Mouse (Mus musculus): Measurements from ENCODE around the gene Cachd1. TPM values are rescaled to one million over a fixed set of nuclear protein-coding genes. Genes with fewer than 3 reads are reported as not detected.
A peak's percentile ranks its signal among the peaks of the same experiment; 100 is the strongest.

Cachd1 gene
- total RNA-seq (2021): 1 to 10 TPM; 3.7 to 3.8 TPM

DNA sequence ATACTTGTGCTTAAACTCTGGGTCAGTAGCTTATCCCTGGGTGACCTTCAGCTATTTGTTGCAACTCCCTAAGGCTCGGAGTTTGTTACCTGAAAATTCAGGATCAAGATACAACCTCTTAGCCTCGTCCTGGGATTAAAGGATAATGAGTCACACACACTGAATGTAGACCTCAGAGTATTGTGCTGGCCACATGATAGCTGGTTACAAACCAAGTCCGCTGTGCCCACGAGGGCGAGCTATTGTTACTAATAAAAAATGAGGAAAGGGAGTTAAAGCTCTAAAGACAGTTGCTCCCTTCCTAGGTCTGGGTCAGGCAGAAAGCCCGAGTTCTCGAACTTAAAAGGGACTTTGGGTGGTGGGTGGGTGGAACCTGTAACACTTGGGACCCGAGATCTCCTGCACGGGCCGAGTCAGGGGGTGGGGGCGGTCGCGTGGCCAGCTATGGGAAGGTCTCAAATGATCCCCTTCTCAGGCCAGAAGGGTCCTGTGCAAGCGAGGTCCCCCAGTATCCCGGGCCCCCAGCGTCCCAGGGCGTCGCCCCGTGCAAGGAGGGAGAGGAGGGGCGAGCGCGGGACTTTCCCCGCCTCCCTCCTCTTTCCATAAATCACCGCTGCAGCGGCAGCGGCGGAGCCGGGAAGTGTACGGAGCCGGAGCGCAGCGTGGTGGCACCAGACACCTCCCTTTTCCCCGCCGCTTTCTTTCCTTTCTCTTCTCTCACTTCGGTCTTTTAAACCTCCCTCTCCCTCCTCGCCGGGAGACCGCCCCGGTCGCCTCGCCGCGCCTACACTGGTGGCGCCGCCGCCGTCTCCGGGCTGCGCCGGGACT, at the start of gene Cachd1:
TSS of gene Cachd1 (plus strand) at position 633 of the 828 bp plus-strand sequence.
- peak; percentile 64 for DNase-seq (ENCODE audit: low spot score)
- intact Hi-C loops (cut with DNase I): loop anchor here (5.0 kb wide), 2 partner anchors 36 to 211 kb away; no protein-coding TSS in a partner anchor

DNA sequence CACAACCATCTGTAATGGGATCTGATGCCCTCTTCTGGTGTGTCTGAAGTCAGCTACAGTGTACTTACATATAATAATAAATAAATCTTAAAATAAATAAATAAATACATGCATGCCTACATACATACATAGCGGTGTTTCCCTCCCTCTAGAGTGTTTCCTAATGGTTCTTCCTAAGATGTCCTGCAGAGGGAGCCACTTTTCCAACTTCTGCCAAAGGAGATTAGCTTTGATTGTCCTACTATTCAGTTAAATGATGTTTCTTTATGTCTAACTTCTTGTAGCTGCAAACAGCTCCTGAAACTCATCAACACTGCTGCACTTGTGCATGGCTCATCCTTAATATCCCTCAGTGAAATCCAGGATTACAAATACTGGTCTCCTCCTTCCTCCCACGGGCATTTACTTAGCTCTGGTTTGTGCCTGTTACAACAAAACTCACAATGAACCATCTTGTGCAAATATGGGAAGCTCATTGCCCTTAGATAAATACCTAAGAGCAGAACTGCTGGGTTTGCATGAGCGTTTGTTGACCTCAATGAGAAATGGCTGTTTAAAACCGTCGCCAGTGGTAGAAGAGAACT, 47.5 kb upstream of the Cachd1 start:
- no peak for DNase-seq (ENCODE audit: low spot score)
- intact Hi-C loops (cut with DNase I): loop anchor here (2.0 kb wide), 1 partner anchor 260 kb away; no protein-coding TSS in a partner anchor

DNA sequence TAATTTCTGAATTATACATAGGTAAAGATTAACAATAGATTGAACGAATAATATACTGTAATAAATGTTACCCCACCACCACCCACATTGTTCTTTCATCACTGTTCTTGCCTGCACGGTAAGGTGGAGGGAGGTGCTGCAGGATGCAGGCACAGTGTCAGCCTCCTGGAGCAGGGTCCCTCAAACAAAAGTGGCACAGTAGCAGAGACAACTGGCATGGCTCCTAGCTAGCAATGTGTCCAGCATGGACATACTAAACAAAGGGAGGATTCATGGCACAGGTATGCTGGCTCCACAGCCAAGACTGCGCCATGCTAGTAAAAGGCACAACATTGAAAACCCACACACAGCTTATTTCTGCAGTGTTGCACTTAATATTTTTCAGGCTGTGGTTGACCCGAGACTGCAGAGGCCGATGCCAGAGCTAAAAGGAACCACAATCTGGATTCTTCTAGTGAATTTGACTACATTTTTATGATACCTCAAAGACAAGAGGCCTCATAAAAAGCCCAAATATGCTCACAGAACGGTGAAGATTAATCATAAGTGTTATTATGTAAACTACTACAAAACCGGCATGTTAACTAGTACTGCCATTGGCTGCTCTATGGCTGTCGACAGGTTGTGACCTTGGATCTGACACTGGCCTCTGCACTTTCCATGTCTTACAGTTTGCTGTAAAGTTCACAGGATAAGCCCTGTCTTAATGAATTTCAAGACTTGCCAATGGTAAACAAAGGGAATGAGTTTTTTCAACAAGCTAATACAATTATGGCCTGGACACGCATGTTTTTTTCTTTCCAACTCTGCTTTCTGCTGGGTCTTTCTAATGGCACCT, 41.2 kb upstream of the Cachd1 start:
- DNase-seq (ENCODE audit: low spot score): no peak
- intact Hi-C loops (cut with DNase I): no loop called here

DNA sequence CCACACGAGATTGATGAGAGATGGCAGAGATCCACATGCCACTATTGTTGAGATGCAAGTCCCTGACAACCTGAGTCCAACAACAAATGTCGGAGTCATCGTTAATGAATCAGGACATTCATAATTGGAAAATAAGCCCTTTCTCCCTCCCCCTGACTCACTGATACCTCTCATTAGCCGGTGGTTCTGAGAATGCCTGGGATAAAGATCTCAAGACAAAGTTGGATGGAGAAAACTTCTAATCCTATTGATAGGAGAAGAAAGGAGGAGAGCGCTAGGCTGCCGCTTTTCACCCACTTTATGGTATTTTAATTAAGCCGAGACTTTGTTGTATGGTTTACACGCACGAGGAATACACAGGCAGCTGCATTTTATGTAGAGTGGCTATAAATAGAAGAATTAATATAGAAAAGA, 40.5 kb upstream of the Cachd1 start:
- no peak for DNase-seq (ENCODE audit: low spot score)
- intact Hi-C loops (cut with DNase I): no loop called here

DNA sequence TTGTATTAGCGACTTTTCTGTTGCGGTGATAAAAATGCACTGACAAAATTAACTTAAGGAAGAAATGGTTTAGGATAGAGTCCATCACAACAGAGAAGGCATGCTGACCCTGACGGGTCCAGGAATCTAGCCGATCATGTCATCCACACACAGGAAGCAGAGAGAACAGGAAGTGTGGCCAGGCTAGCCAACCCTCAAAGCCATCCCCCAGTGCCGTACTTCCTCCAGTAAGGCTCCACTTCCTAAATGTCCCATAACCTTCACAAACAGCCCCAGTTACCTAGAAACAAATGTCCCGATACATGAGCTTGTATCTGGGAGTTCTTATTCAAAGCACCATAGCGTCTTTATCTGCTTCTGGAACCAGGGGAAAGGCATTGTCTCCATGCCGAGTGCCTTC, 32.9 kb upstream of the Cachd1 start:
- no peak for DNase-seq (ENCODE audit: low spot score)
- intact Hi-C loops (cut with DNase I): no loop called here

DNA sequence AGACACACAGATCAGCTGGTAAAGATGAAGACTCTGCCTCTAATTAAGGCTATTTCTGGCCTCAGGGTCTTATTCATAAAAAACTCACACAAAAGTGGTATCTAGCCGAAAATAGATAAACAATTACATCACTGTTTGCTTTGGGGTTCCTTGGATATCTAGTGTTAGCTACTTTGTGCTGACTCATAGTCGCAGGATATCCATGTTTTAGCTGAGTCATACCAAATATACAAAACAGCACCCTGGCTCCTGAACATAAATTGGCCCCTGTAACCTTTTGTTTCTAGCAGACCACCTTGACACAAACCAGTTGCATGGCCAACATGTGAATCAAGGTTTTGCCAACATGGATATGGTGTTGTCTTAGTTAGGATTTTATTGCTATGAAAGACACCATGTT, 24.2 kb upstream of the Cachd1 start:
- intact Hi-C loops (cut with DNase I): no loop called here
- DNase-seq (ENCODE audit: low spot score): no peak

DNA sequence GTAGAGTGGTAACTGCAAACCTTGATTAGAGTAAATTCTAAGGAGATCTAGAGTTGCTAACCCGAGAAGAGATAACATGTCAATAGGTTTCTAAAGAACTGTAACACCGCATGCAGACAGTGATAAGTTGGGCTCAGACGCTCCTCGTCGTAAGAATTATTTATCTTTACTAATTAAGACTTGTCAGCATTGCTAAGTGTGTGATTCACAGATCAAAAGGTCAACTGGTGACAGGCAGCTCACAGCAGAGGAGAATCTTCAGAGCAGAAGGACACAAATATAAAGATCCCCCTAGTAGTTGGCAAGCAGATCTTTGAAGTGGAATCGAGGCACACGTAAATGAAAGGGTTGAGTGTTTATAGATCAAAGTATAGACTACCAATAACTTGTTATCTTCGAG, 20.8 kb upstream of the Cachd1 start:
- intact Hi-C loops (cut with DNase I): no loop called here

DNA sequence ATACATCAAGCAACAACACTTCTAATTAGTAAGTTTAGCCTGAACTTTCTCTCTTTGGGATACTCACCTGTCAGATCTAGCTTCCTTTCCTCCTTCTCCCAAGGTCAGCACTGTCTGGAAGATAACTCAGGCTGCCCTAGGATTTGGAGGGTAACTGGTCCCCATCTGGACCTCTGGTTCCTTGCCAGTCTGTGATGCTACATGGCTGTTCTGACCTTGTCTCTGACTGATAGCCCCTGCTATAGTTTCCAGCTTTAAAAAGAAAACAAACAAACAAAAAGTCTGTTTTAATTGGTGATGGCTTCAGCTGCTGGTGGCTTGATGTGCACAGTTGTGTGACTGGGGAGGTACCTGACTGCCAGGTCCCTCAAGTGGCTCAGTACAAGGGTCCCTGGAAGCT, 20.0 kb upstream of the Cachd1 start:
- intact Hi-C loops (cut with DNase I): no loop called here
- DNase-seq (ENCODE audit: low spot score): no peak

More for the DNA sequence above, 20.8 kb upstream of the Cachd1 start:
- no peak for DNase-seq (ENCODE audit: low spot score)

DNA sequence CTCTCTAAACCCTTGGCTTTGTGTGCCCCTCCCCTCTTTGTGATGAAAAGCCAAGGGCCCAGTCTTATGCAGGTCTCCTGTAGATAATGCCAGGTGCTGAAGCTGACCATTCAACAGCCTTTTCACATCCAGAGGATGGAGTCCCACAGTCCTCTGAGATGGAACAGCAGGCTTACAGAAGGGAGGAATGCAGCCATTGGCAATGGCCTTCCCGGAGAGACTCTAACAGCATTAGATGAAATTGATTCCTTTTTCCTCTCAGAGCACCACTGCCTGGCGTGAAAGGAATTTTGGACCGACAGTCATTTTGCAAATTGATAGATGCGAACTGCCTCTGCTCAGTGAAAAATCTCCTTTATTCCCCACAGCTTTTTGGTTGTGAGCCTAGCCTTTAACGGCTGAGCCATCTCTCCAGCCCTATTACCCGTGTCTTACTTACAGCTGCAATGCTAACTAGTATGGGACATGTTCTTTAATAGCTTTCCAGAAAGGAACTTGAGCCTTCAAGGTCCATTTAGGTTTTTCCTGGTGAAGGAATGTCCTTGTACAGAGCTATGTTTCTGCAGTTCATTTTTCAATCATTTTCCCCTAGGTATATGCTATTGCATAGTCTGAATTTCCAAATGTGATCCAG, 18.1 kb upstream of the Cachd1 start:
- intact Hi-C loops (cut with DNase I): no loop called here
- no peak for DNase-seq (ENCODE audit: low spot score)

DNA sequence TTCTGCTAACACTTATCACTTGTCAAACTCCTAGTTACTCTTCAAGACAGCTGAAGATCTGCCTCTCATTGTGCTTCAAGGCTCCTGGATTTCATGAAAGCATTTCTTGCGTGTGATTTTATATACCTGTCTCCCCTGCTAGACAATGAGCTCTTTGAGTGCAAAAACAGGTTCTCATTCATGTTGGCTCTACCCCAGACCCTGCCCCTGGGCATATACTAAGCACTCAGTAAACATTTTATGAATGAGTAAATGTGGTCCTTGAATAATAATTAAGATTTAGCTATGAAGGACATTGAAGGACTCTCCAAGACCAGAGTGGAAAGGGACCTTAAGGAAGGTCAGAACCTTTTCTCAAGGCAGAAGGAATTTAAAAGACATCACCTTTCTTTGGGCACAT, 16.9 kb upstream of the Cachd1 start:
- no peak for DNase-seq (ENCODE audit: low spot score)
- intact Hi-C loops (cut with DNase I): no loop called here

DNA sequence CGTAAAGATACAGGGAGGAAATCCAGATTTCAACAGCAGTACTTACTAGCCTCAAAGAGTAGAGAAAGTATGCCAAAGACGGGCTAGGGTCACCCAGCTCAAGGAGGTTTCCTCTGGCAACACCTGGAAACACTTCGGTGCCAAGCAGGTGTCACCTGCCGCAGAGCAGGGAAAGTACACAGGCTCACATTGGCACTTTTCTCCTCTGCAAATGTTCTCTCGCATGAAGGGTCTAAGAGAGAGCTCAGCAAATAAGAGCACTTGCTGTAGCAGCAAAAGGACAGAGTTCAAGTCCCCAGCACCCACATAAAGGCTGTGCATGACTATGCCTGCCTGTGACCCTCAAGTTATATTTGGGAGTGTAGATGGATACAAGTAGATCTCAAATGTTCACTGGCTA, 16.1 kb upstream of the Cachd1 start:
- intact Hi-C loops (cut with DNase I): no loop called here
- DNase-seq (ENCODE audit: low spot score): no peak

DNA sequence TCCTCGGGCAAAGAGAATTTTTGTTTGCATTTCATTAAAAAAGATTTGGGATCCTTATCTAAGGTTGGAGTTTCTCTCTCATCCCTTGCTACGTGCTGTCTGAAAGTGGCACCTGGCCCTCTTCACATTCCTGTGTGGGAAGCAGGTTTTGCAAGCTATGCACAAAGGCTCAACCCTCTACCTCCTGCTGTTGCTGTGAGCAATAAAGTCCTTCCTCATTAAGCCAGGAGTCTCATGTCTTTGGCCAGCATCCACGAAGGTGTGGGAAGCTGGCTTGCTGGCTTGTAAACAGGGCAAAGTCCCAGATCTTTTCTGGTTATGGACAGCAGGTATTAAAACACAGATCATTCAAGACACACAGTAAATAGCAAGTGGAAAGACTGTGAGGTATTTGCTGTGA, 7.9 kb upstream of the Cachd1 start:
- no peak for DNase-seq (ENCODE audit: low spot score)
- intact Hi-C loops (cut with DNase I): no loop called here

DNA sequence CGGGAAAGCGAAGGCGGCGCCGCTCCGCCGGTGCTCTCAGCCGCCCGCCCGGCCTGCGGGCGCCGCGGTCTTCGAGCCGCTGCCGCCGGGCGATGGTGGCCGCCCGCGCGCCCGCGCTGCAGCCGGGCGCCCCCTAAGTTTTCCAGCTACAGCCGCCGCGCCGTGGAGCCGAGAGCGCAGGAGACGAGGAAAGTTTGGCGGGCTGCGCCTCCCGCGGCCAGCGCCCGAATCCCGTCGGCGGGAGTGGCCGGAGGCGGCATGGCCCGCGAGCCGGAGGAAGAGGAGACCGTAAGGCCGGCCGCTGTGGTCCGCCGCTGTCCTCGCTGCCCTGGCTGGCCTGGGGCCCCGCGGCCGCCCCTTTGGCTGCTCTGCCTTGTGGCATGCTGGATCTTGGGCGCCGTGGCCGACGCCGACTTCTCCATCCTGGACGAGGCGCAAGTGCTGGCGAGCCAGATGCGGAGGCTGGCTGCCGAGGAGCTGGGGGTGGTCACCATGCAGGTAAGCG, 448 bp downstream of the Cachd1 start:
- DNase-seq (ENCODE audit: low spot score): peak; percentile 10
- intact Hi-C loops (cut with DNase I): loop anchor here (5.0 kb wide), 2 partner anchors 35 to 210 kb away; no protein-coding TSS in a partner anchor

DNA sequence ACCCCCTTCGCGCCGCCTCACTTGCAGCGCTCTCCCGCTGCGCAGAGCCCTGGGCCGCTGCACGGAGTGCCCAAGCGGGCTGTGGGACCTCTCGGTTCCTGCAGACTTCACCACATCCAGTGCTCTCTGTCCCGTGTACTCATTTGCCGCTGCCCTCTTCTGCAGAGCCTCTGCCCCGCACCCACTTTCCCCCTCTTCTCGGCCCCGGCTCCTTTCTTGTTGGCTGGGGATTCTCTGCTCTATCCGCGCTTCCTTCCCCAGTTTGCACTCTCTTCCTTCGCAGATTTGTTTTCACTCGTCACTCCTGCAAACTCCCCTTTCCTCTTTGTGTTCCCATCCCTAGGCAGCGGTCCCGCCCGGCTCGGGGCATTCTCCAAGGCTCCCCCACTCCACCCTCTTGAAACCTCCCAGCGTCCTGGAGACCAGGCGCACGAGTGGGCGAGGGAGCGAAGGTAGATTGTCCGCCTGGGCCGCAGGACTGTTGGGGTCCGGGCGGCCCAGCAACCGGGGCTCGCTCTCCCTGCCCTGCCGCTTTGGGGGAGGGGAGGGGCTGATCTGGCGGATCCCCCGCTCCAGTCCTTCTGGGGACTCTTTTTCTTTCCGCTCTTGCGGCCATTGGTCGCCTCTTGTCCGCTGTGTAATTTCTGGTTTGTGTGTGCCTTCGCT, 1.0 kb downstream of the Cachd1 start:
- peak; percentile 2 for DNase-seq (ENCODE audit: low spot score)
- intact Hi-C loops (cut with DNase I): loop anchor here (5.0 kb wide), 2 partner anchors 35 to 210 kb away; no protein-coding TSS in a partner anchor

DNA sequence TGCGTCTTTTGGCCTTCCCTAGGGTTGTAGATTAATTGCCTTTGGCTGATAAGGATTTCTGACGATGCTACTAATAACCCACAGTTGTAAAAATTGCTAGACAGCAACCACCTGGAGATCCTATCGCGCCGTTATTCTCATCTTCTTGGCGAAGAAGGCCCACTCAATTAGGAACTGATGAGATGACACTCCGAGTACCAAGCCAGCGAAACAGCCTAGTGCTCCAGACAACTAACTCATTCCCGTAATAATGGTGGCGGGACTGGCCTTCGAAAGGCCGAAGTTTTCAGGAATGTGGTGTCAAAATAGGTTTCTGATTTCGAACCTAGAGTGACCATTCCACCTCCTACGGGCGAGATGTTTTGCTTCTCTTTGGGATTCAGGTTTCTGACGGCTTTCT, 1.6 kb downstream of the Cachd1 start:
- intact Hi-C loops (cut with DNase I): loop anchor here (5.0 kb wide), 2 partner anchors 34 to 209 kb away; no protein-coding TSS in a partner anchor
- DNase-seq (ENCODE audit: low spot score): no peak

DNA sequence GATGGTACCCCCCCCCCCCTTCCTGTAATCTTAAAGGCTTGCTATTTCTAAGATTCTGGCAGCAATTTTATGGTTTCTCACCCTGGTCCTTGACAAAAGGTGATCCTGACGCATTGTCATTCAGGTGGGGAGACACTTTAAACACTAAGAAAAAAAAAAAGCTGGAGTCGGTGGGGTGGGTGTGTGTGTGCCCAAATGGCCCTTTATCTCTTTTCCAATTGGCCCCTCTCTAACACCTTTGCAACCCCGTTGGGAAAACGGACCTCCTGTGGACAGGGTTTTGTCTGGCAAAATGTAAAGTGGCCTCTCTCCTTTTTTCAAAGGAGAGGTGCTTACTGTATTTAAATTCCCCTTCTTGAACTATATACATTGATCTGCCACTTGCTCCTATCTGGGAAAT, 2.5 kb downstream of the Cachd1 start:
- DNase-seq (ENCODE audit: low spot score): no peak
- intact Hi-C loops (cut with DNase I): loop anchor here (5.0 kb wide), 2 partner anchors 33 to 208 kb away; no protein-coding TSS in a partner anchor

DNA sequence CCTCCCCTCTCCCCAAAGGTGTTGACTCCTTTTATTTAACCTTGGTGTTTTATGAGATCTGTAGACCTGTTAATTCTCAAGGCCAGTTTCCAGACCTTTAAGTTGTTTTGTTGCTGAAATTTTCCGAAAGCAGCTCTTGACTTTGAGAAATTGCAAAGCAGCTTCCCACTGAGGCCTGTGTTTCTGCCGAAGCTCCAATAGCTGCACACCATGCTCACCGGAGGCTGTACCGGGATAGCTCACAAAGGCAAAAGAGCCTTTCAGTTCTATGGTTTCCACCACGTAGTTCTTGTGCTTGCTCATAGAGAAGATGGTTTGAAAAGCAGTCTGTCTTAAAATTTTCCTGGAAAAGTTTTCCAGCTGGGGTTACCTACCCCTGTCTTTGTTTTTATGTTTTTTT, 3.2 kb downstream of the Cachd1 start:
- intact Hi-C loops (cut with DNase I): loop anchor here (5.0 kb wide), 2 partner anchors 33 to 208 kb away; no protein-coding TSS in a partner anchor
- no peak for DNase-seq (ENCODE audit: low spot score)

DNA sequence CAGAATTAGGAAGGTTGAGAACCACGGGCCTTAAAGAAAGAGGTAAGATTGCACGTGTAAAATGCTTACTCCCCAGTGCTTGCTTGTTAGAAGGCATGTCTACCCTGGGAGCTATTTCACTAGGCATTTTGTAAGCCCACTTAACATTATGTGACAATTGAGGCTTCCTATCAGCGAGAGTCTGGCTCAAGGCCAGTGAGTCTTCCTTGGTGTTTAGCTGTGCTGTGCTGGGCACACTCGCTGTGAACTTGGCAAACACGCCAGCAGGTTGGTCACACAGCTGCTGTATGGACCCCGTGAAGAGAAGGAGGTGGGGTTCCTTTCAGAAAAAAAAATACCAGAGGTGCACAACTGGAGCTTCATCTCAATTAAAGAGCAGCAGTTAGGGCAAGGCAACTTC, 4.4 kb downstream of the Cachd1 start:
- DNase-seq (ENCODE audit: low spot score): no peak
- intact Hi-C loops (cut with DNase I): no loop called here

DNA sequence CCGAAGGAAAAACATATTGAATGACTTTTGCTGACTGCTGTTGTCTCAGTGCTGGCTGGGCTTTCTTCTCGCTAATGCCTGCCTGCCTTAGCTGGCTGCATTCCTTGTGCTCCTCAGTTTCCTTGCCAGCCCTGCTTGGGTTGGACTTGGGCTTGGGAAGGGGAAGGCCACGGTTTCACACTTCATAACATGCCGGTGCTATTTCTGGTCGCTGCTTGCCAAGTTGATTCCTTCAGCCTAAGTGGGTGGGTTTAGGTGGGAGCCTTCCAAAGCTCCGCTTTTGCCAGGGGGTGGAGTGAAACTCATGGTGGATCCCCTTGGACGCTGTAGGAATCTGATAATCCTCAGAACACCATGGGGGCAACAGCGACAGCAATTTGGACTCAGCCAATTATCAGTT, 5.9 kb downstream of the Cachd1 start:
- DNase-seq (ENCODE audit: low spot score): peak; percentile 7
- intact Hi-C loops (cut with DNase I): no loop called here

All from heart, postnatal 25 days (tissue).